28 mouse cellular contexts compared by ENCODE assay signal in genomic region chr1:53841080-53841479, GRCm38 (mm10). TPM values are rescaled to one million over a fixed set of nuclear protein-coding genes. Genes with fewer than 3 reads are reported as not detected.
A peak's percentile ranks its signal among the peaks of the same experiment; 100 is the strongest.
DNase-seq lines count a peak whose midpoint lies in the region; ATAC-seq and TF ChIP-seq lines count a peak whose summit lies in the region.
"Had no signal": no experiment of that assay in that cellular context is flagged by ENCODE, and none has a peak within 500 bp of the region (broad histone marks: within the 10 kb centered on the region; RNA-seq: fewer than 3 reads in every experiment).

No protein-coding gene starts in this region.

- no peaks in the 10 kb centered on the region for H3K9me3 ChIP-seq in embryonic facial prominence, embryonic 11.5 days (replicated peaks; ENCODE audit: control insufficient read depth, low read length)
- H3K9me3 ChIP-seq in embryonic facial prominence, embryonic 10.5 days: no peaks in the 10 kb centered on the region
- H3K9me3 ChIP-seq in kidney, postnatal 0 days (replicated peaks; ENCODE audit: low read length): no peaks in the 10 kb centered on the region
- H3K9me3 ChIP-seq in lung, embryonic 14.5 days (ENCODE audit: low read depth, low read length): no peaks in the 10 kb centered on the region
- H3K9me3 ChIP-seq: embryonic facial prominence, embryonic 13.5 days; forebrain, embryonic 12.5 days; forebrain, embryonic 15.5 days; G1E; heart, embryonic 12.5 days; heart, embryonic 15.5 days had no signal

- no peak for ATAC-seq in embryonic facial prominence, embryonic 11.5 days (replicated peaks; ENCODE audit: insufficient number of reproducible peaks, low FRiP score, low TSS enrichment, low read depth)
- no peak for ATAC-seq in kidney, postnatal 0 days (replicated peaks; ENCODE audit: low FRiP score, low read depth)
- no peak for ATAC-seq in lung, embryonic 14.5 days (ENCODE audit: insufficient read depth)
- ATAC-seq: forebrain, embryonic 15.5 days; hindbrain, postnatal 0 days; Patski had no signal

- DNase-seq in embryonic facial prominence, embryonic 11.5 days (ENCODE audit: low spot score): peak; percentile 9
- DNase-seq in embryonic facial prominence, embryonic 10.5 days (ENCODE audit: low spot score): no peak
- DNase-seq in kidney, adult 2 months: peak; percentile 43
- no peak for DNase-seq in kidney, adult 11 months
- peak; percentile 67 for DNase-seq in kidney, postnatal 0 days (ENCODE audit: low spot score)
- DNase-seq in kidney, postnatal 36 days: no peak
- DNase-seq in lung, embryonic 14.5 days: peak; percentile 46
- DNase-seq in lung, postnatal 25 days (ENCODE audit: low spot score): no peak
- DNase-seq: adrenal gland, postnatal 10 days; adrenal gland, postnatal 36 days; cerebellum, adult 18-20 months; cerebellum, adult 9-10 months; cerebellum, postnatal 14 days; gastrocnemius, adult 2 months; gastrocnemius, postnatal 14 days; heart, adult 18-20 months; heart, postnatal 10 days; heart, postnatal 36 days had no signal

- H3K27me3 ChIP-seq in embryonic facial prominence, embryonic 11.5 days (ENCODE audit: control insufficient read depth, insufficient read depth, low read length): no peaks in the 10 kb centered on the region
- H3K27me3 ChIP-seq in embryonic facial prominence, embryonic 10.5 days (replicated peaks; ENCODE audit: low read depth, poor library complexity, severe bottlenecking): no peaks in the 10 kb centered on the region
- no peaks in the 10 kb centered on the region for H3K27me3 ChIP-seq in kidney, adult 2 months (replicated peaks; ENCODE audit: control insufficient read depth, insufficient read depth, low read length)
- H3K27me3 ChIP-seq in kidney, postnatal 0 days (ENCODE audit: insufficient read depth, low read length): no peaks in the 10 kb centered on the region
- H3K27me3 ChIP-seq in lung, embryonic 14.5 days (ENCODE audit: insufficient read depth, low read length): no peaks in the 10 kb centered on the region
- H3K27me3 ChIP-seq: embryonic facial prominence, embryonic 13.5 days; forebrain, embryonic 12.5 days; forebrain, embryonic 15.5 days; heart, embryonic 12.5 days; heart, embryonic 15.5 days; Patski had no signal

- H3K4me3 ChIP-seq in embryonic facial prominence, embryonic 11.5 days (ENCODE audit: low read depth, low read length): no peak overlapping the region
- H3K4me3 ChIP-seq in embryonic facial prominence, embryonic 10.5 days: no peak overlapping the region
- peak overlapping the region; percentile 31; the same call in 1 of the 2 replicates for H3K4me3 ChIP-seq in kidney, adult 2 months (ENCODE audit: insufficient read depth, low read depth, low read length)
- no peak overlapping the region for H3K4me3 ChIP-seq in kidney, postnatal 0 days (replicated peaks; ENCODE audit: low read depth, low read length)
- H3K4me3 ChIP-seq in lung, embryonic 14.5 days (ENCODE audit: low read depth, low read length): no peak overlapping the region
- H3K4me3 ChIP-seq: embryonic facial prominence, embryonic 13.5 days; erythroblast, embryonic 14.5 days; forebrain, embryonic 12.5 days; forebrain, embryonic 15.5 days; gastrocnemius, adult 2 months; heart, embryonic 12.5 days; heart, embryonic 15.5 days had no signal

- no peak overlapping the region for H3K4me2 ChIP-seq in embryonic facial prominence, embryonic 11.5 days (ENCODE audit: low read depth, low read length)
- H3K4me2 ChIP-seq in kidney, postnatal 0 days (ENCODE audit: low read length): no peak overlapping the region
- H3K4me2 ChIP-seq in lung, embryonic 14.5 days: no peak overlapping the region
- H3K4me2 ChIP-seq: embryonic facial prominence, embryonic 13.5 days; forebrain, embryonic 12.5 days; forebrain, embryonic 15.5 days; heart, embryonic 12.5 days; heart, embryonic 15.5 days; hindbrain, embryonic 14.5 days had no signal

- TF ChIP-seq CTCF in kidney, adult 2 months (conservative IDR thresholded peaks at IDR 0.05; ENCODE audit: insufficient read depth, insufficient read length, low read depth, low read length): no peak
- TF ChIP-seq CTCF in kidney, postnatal 0 days (IDR thresholded peaks at IDR 0.05; ENCODE audit: low read depth): no peak
- no peak for TF ChIP-seq CTCF in lung, embryonic 14.5 days (IDR thresholded peaks at IDR 0.05; ENCODE audit: low read depth)

- 51% methylated on average over 4 of the region's 4 CpGs for WGBS in embryonic facial prominence, embryonic 11.5 days
- 56% methylated on average over 4 of the region's 4 CpGs for WGBS in embryonic facial prominence, embryonic 10.5 days
- WGBS in kidney, adult 2 months: 57% methylated on average over 4 of the region's 4 CpGs
- WGBS in kidney, postnatal 0 days: 48% methylated on average over 4 of the region's 4 CpGs
- WGBS in lung, embryonic 14.5 days: 27% methylated on average over 4 of the region's 4 CpGs

- no peaks in the 10 kb centered on the region for H3K4me1 ChIP-seq in embryonic facial prominence, embryonic 11.5 days (ENCODE audit: control insufficient read depth, insufficient read depth, low read length)
- peaks cover 15% of the 10 kb centered on the region for H3K4me1 ChIP-seq in embryonic facial prominence, embryonic 10.5 days
- H3K4me1 ChIP-seq in kidney, adult 2 months (ENCODE audit: control insufficient read depth, insufficient read depth, low read length): peaks cover 3% of the 10 kb centered on the region; the same call in 1 of the 2 replicates
- H3K4me1 ChIP-seq in kidney, postnatal 0 days (replicated peaks; ENCODE audit: insufficient read depth, low read length): no peaks in the 10 kb centered on the region; the same call in 1 of the 2 replicates
- H3K4me1 ChIP-seq in lung, embryonic 14.5 days (ENCODE audit: insufficient read depth): 0 out of 2 replicates have a peak, but pooled peaks cover 7% of the 10 kb centered on the region
- H3K4me1 ChIP-seq: forebrain, embryonic 12.5 days; forebrain, embryonic 15.5 days; heart, embryonic 12.5 days; heart, embryonic 15.5 days had no signal

- no peak for TF ChIP-seq POLR2A in kidney, adult 2 months (IDR thresholded peaks at IDR 0.05; ENCODE audit: low read depth, low read length)

- no peak overlapping the region for H3K27ac ChIP-seq in embryonic facial prominence, embryonic 11.5 days (replicated peaks; ENCODE audit: low read depth, low read length)
- no peak overlapping the region for H3K27ac ChIP-seq in embryonic facial prominence, embryonic 10.5 days (replicated peaks)
- H3K27ac ChIP-seq in kidney, adult 2 months (ENCODE audit: insufficient read depth, low read depth, low read length): 0 out of 2 replicates have a peak overlapping the region, but pooled peaks have one; percentile 46
- no peak overlapping the region for H3K27ac ChIP-seq in kidney, postnatal 0 days
- no peak overlapping the region for H3K27ac ChIP-seq in lung, embryonic 14.5 days (ENCODE audit: low read depth)
- H3K27ac ChIP-seq: embryonic facial prominence, embryonic 13.5 days; forebrain, embryonic 12.5 days; forebrain, embryonic 15.5 days; gastrocnemius, adult 2 months; heart, embryonic 15.5 days; hindbrain, embryonic 14.5 days; hindbrain, postnatal 0 days had no signal

- H3K9ac ChIP-seq in embryonic facial prominence, embryonic 11.5 days (replicated peaks; ENCODE audit: low read length): no peak overlapping the region
- no peak overlapping the region for H3K9ac ChIP-seq in kidney, postnatal 0 days (ENCODE audit: low read depth, low read length)
- no peak overlapping the region for H3K9ac ChIP-seq in lung, embryonic 14.5 days
- H3K9ac ChIP-seq: embryonic facial prominence, embryonic 13.5 days; forebrain, embryonic 12.5 days; forebrain, embryonic 15.5 days; heart, embryonic 12.5 days; heart, embryonic 15.5 days; hindbrain, embryonic 14.5 days had no signal

- no peaks in the 10 kb centered on the region for H3K36me3 ChIP-seq in embryonic facial prominence, embryonic 11.5 days (replicated peaks; ENCODE audit: control insufficient read depth, insufficient read depth, low read depth, low read length)
- no peaks in the 10 kb centered on the region for H3K36me3 ChIP-seq in embryonic facial prominence, embryonic 10.5 days (replicated peaks)
- no peaks in the 10 kb centered on the region for H3K36me3 ChIP-seq in kidney, adult 2 months (ENCODE audit: control insufficient read depth, insufficient read depth, low read length)
- no peaks in the 10 kb centered on the region for H3K36me3 ChIP-seq in kidney, postnatal 0 days (ENCODE audit: insufficient read depth, low read length)
- H3K36me3 ChIP-seq in lung, embryonic 14.5 days (ENCODE audit: insufficient read depth): no peaks in the 10 kb centered on the region
- H3K36me3 ChIP-seq: embryonic facial prominence, embryonic 13.5 days; forebrain, embryonic 12.5 days; forebrain, embryonic 15.5 days; G1E had no signal

RNA-seq across cellular contexts. Expression of gene Stk17b, which starts 56.1 kb away (rescaled TPM):
- polyA plus RNA-seq in embryonic facial prominence, embryonic 11.5 days (2014; fragmentation: Nextera tagmentation; extraction: Ambion mirVana): 11.3 and 13.3 TPM in 2 replicates
- 7.4 and 8.2 TPM in 2 replicates for polyA plus RNA-seq in embryonic facial prominence, embryonic 10.5 days (2016; fragmentation: Nextera tagmentation; extraction: Ambion mirVana)
- 1.8 and 4.1 TPM in 2 replicates for polyA plus RNA-seq in kidney, adult 2 months (2012; rRNA removed)
- 13.6 and 14.5 TPM in 2 replicates for polyA plus RNA-seq in kidney, postnatal 0 days (2015; fragmentation: Nextera tagmentation; extraction: Ambion mirVana)
- 15.0 and 16.7 TPM in 2 replicates for polyA plus RNA-seq in lung, embryonic 14.5 days (2014; fragmentation: Nextera tagmentation; extraction: Ambion mirVana)

Comparison
In these comparisons a context has a peak if more than half of its experiments do, and no peak if none do; other contexts are left out.
1. DNase-seq: peak in embryonic facial prominence, embryonic 11.5 days (single experiment), kidney, adult 2 months (single experiment), kidney, postnatal 0 days (single experiment) and lung, embryonic 14.5 days (single experiment); none in embryonic facial prominence, embryonic 10.5 days (single experiment), kidney, adult 11 months (single experiment), kidney, postnatal 36 days (0 of 2) and lung, postnatal 25 days (single experiment).